Mouse (Mus musculus) lung, postnatal 10 days (tissue): ENCODE results near the gene Relb.

Experiments
- DNase-seq: peaks from one replicate; pipeline ENCODE4 v3.0.0; 2021

Gene Relb

DNA sequence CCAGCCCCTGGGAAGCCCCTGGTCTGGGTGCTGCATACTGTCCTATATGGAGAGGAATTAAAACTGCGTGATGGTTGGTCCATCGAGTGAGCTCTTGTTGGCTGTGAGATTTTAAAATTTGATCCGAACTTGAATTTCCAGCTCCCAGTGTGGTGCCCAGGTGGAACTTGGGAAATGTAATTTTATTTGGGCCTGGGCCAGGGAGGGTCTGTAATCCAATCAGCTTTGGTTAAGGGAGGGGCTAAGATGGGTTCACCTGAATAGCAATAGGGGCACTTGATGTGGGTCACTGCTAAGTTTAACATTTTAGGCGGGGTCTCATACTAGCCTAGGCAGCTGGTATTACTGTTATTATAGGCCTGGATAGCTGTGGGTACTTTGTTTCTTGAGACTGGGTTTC is 50.8 kb downstream of the Relb start:
- no peak for DNase-seq

DNA sequence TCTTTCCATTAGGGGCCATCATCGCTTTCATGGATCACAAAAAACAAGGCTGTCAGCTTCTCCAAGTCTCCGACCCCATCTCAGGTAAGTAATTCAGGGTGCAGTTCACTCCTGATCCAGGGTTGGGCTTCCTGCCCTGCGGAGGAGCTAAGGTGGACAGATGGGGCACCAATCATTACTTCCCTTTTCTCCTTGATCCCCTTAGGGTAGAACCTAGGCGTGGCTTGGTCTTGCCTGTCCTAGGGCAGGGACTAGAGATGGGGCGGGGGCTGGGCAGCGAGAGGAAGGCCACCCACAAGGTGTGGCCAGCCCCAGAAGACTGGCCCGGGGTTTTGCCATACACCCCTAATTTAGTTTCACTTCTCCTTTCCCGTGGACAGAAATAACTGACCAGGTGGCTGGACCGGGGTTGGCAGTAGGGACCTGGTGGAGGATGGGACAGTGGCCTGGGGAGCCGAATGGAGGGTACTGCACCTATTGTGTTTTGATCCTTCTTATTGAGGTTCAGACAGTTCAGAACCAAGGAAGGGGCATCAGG is 51.3 kb downstream of the Relb start:
- DNase-seq, result no peak

DNA sequence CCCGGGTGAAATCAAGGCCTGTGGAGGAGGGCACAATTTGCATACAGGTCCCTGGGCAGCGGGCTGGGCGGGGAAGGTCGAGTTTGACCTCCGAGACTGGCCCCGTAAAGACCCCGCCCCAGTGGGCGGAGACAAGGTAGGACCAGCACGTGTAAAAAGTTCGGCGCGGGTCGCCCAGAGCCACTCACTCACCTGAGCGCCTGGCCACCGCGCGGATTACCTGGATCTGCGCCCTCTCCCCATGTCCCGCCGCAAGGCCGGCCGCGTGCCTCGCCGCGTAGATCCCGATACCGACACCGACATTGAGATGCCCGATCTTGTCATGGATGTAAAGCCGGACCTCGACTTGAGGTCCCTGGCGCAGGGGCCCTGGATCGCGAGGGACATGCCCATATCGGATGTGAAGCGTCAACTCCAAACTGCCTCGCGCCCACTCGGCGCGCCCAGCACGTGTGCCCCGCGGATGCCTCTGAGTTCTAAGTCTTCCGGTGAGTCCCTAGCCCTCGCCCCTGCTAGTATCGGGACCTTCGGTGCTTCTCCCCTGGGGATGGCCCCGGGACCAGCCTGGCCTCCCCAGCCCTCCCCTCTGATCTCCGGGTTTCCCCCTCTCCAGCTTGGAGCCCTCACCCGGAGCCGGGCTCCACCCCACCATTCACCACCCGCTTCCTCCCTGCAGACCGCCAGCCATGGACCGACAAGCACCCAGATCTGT is 51.9 kb downstream of the Relb start, which contains the start of the genes Zfp296 and Gemin7:
Gene Zfp296 (plus strand): TSS at position 147 of the 712 bp plus-strand sequence.
Gene Gemin7 (minus strand): TSS at position 455 of the 712 bp plus-strand sequence.
- peak; percentile 36 for DNase-seq

DNA sequence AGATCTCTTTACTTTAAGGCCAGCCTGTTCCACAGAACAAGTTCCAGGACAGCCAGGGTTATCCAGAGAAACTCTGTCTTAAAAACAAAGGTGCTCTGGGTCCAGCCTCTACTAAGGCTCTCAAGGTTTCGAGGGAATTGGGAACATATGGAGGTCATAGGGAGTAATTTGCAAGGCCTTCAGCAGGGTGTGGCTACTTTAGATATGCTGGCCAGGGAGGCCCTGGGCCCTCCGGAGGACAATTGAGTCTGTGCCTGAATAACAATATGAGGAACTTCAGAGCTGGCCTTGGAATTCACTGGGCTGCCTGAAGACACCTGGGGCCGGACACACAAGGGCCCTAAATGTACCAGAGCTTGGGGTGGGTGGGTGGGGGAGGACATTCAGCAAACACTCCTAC is 53.7 kb downstream of the Relb start:
- DNase-seq, result no peak

DNA sequence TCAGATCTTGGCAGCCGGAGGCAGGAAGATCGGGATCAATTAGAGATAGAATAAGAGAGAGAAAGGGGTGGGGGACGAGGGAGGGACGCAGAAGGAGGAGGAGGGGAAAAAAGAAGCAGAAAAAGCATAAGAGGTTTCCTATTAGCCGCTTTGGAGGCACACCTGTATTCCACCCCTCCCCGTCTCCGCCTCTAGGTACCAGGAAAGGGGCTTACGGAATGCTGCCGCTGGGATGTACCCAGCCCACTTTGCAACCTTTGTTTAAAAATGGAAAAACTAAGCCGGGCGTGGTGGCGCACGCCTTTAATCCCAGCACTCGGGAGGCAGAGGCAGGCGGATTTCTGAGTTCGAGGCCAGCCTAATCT is 55.5 kb downstream of the Relb start:
- no peak for DNase-seq

DNA sequence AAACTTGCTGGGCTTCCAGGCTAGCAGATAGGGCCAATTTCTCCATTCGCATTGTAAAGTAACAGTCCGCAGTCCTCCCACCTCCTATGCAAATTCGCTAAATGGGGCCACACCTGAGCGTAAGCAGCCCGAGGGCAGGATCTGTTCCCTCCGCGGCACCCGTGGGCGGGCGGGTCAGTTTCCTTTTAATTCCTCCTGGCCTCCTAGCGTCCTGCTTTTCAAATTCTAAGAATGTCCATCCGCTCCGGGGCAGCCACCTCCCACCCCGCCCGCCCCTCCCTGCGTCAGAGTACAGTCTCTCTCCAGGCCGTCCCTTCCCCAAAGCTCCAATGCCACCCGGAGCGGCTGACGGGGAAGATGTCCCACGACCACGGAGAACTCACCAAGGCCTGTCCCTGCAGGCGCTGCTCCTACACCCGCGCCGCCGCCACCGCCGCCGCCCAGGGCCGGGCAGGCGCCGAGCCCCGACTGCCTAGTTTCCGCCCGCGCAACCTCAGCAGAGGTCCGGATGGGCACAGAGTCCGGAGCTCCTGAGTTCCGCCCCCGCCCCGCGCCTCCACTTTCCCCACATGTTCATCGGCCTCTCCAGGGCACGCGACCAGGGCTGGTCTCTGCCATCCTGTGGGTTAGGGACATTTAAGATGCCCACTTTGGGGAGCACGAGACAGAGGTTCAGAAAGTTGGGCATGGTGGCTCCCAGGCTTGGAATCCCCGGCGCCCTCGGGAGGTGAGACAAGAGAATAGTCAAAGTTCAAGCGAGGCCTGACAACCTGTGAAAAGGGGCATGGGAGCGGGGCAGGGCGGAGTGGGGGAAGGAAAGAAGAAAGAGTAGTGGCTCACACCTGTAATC is 56.1 kb downstream of the Relb start:
- peak; percentile 90 for DNase-seq

DNA sequence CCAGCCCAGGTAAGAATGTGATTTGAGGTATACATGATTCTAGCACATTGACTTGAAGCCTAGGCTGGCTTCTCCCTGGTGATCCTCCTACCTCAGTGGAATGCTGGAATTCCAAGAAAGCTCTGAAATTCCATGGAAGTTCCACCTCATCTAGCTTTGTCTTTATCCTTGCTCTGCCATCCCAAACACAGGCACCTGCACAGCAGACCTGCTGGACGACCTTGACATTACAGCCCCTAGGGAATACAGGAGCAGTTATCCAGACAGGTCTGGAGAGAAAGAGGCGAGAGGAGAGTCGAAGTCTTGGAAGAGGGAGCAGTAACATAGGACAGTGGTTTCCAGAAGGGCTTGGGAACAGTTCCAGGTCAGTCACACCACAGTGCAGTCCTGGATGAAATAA is 59.6 kb downstream of the Relb start:
- no peak for DNase-seq

DNA sequence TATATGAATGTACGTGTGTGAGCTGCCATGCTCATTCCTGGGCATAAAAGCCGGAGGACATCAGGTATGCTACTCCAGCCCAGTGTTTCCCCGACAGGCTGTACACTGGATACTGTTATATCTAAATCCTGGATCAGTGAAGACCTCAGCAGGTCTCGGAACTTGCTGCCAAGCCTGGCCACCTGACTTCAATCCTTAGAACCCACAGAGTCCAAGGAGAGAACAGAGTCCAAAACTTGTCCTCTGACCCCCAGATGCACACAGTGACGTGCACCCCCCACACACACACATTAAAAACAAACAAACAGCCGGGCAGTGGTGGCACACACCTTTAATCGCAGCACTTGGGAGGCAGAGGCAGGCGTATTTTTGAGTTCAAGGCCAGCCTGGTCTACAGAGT is 61.8 kb downstream of the Relb start:
- no peak for DNase-seq

DNA sequence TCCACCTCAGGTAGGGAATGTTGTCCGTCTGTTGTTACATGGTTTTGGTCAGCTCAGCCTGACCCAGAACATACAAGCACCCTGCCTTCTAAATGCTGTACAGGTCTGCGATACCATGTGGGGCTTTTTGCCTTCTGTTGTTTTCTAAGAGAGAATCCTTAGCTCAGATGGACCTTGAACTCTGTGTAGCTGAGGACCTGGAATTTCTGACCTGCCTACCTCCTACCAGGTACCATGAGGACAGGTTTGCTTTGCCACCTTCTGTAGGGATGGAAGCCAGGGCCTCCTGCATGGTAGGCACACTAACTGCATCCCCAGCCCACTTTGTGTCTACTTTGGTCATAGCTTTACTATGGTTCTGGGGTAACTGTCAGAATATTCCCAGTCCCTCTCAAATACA is 63.4 kb downstream of the Relb start:
- DNase-seq, result no peak

DNA sequence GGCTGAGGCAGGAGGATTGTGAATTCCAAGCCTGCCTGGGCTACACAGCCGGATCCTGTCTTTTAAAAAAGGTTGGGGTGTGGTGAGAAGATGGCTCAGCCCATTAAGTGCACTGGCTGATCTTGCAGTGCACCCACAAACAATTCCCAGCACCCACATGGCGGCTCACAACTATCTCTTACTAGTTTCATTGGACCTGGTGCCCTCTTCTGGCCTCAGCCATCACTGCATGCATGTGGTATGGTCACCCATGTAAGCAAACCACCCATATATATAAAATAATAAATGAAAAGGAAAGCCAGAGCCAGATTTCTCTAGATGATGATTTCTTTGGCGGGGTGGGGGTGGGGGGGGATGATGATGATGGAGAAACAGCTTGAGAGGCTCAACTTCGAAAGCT is 64.8 kb downstream of the Relb start:
- peak; percentile 42 for DNase-seq

DNA sequence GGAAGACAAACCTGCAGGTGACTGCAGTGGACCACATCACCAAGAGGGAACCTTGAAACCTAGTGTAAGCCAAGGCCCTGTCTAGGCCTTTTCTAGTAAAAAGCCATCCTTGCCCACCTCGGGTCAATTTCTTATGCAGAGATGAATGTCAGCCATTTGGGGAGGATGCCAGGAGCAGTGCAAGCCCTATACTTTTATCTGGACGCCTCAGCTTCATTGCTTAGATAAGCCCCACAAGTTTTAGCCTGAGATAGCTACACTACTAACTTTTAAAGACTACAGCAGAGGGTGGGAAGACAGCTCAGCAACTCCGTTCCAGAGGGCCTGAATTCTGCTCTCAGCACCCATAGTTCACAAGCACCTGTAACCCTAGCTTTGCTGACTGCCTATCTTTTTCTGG is 65.4 kb downstream of the Relb start:
- no peak for DNase-seq

DNA sequence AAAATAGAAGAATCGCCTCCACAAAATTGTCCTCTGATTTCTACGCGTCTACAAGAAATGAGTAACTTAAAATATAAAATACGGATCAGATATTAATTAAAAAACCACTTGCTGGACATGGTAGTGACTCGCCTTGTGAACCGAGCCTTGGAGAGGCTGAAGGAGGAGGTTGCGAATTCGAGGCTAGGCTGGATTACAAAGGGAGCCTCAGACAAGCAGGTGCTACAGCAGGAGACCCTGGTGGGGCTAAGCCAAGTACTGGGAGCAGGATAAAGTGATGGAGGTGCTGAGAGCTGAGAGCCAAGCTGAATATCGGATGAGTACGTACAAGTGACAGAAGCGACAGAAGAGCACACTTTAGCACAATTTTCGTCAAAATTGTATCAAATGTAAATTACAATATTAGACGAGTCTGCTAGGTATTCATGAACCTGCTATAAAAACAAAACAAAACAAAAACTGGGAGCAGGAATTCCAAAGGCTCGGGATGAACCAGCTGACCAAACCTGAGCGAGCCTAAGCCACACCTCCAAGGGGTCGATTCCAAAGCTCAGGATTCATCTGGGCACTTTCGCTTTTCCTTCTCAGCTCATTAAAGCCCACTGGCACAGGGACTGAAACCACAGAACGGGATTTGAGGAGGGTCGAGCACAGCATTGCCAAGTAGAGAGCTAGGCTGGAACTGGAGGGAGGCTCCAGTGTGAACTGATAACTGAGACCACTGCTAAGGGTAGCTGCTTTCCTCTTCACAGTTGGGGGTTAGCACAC is 66.4 kb downstream of the Relb start, which contains the start of gene Ppp1r37:
Gene Ppp1r37 (minus strand): TSS at position 434 of the 768 bp plus-strand sequence.
- DNase-seq, result peak; percentile 68

DNA sequence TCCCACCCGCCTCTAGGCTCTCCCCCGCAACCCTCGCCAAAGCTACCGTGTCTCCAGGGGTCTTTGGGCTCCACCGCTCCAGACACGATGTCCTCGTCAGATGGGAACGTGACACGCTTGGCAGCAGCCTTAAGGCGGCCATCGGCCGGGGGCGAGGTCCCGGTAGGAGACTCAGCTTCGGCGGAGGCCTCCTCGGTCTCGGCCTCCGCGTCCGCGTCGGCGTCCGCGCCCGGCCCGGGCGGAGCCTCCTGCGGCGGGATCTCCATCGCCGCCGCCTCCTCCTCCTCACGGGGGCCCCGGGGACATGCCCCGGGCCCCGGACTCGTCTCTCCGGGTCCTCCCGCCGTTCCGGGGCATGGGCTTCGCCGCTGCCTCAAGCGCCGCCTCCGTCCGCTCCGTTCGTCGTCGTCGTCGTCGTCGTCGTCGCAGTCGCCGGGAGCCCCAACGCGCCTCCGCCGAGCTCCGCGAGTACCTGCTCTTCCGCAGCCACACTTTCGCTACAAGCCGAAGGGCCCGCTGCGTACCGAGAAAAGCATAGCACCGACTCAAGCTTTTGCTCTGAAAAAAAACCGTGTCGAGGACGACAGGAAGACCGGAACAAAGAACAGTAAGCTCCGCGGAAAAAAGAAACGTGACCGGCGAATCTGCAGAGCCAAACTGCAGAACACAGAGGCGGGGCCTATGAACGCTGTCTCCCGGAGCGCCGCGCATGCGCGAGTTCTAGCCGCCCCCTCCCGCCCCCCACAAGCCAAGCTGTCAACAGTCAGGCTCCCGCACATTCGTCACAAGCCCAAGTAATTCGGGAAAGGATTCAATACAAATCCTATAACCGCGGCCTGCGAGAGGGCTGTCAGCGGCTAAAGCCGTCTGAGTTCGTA is 67.2 kb downstream of the Relb start:
- peak; percentile 94 for DNase-seq

DNA sequence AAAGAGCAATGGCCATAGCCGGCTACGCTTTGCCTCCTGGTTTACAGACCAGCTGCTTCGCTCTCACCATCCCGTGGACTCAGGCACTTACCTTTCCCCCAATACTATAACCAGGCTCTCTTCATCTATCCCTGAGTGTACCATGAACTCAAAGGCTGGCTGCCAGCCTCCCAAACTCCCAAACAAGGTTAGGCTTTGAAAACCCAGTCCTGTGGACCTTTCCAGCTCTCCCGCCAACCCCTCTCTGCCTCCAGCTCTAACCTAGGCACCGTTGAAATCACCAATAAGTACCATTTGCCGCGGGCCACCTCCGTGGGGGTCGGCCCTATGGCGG is 67.8 kb downstream of the Relb start:
- no peak for DNase-seq

DNA sequence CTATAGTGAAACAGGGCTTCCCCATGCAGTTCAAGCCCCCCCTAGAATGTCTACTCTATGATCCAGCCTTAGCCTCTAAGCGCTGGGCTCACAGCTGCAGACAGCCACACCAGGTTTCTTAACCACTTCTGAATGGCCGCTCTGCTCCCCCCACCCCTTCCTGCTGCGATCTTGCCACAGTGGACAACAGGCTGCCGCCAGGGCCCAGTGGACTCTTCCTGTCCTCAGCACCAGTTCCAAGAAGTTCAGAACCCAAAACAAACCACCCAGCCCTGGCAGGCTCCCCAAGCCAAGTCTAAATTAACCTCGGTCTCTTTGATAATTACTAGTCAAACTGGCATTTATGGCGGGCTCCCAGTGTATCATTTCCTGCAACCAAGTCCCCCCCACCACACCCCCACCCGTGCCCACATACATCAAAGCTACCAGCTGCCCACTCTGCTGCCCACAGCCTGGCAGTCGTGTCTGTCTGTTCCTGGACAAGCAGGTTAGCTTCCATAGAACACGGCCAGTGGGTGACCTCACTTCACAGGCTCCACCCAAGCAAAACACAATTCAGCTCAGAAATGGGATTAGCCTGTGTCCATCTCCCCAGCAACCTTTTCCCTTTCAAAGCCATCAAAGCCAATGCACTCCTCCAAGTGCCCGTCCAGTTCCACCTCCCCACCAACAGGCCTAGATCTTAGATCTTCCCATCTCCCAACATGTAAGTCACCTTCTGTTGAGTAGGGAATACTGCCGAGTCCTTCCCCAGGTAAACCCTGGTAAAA is 68.6 kb downstream of the Relb start:
- peak; percentile 48 for DNase-seq

DNA sequence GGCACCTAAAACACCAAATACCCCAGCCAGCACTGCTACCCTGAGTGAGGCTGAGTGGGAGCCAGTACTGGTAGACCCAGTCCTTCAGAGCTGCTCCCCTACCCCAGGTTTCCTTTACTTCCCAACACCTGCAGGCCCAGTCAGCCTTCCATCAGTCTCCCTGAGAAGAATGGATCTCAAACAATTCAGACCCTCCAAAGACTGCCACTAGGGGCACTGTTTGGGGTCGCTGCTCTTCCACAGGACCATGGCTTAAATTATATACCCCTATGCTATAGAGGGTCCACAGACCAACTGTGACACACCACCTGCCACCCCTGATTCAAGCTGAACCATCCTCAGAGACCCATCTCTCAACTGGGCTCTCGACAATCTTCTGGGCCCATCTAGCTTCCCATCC is 70.3 kb downstream of the Relb start:
- DNase-seq, result no peak

DNA sequence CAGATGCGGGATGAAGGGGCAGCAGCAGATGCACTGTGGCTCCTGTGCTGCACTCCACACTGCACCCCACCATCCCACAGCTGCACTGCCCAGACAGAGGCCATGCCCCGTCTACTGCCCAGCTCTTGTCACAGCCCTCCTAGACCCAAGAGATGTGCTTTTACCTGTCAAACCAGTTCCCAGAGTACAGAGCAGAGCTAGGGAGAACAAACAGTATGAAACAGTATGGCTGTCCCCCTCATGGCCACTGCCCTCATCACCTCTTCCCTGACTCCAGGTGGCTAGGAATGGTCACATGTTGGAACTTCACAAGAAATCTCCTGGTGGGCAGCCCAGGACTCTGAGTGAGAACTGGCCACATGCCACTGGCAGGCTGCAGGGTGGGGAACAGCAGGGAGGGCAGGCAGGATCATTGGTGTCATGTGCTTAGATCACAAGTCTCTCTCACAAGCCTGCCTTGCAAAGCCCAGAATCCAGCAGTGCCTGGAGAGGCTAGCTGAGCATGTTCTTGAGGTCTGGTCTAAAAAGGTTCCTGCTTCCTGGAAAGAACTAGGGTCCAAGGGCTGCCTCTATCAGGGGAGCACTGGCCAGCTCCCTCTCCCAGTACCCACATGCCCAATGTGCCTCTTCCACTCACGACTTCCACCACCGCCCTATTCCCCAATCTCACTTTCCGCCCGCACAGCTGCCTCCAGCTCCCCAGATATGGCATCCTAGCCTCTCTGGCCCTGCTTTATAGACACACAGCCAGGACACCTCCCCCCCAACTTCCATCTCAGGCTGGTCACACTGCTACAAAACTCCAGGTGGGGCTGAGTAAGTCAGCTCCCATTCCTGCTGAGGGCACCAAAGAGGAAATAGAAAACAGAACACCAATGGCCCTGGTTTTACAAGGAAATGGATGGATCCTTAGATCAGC is 71.0 kb downstream of the Relb start:
- peak; percentile 28 for DNase-seq

DNA sequence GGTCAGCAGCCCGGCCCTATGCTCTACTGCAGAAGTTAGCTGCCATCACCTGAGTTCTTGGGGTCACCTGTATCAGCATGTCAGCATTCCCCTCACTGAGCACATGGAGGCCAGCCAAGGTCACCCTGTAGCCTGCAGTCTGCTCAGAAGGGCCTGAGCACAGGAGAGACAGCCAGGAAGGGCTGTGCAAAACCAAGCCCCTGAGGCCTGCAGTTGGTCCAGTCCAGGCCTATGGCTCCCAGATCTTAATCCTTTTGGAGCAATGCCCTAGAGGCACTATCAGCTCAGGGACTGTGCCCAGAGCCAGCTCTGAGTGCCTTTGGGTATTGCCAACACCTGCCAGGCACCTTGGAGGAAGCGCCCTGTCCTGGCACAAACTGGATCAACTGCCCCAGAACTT is 72.2 kb downstream of the Relb start:
- DNase-seq, result no peak
